In genomic region chr5:118929037-118929436, GRCm38 (mm10) we compare ENCODE assay signal across 15 mouse cellular contexts.
A peak's percentile ranks its signal among the peaks of the same experiment; 100 is the strongest.
DNase-seq lines count a peak whose midpoint lies in the region; ATAC-seq and TF ChIP-seq lines count a peak whose summit lies in the region.
"Had no signal": no experiment of that assay in that cellular context is flagged by ENCODE, and none has a peak within 500 bp of the region (broad histone marks: within the 10 kb centered on the region; RNA-seq: fewer than 3 reads in every experiment).

No protein-coding gene starts in this region.

- no peak overlapping the region for H3K4me2 ChIP-seq in kidney, postnatal 0 days (ENCODE audit: low read length)
- no peak overlapping the region for H3K4me2 ChIP-seq in kidney, embryonic 16.5 days (replicated peaks; ENCODE audit: low read depth, low read length)
- H3K4me2 ChIP-seq in stomach, postnatal 0 days (replicated peaks; ENCODE audit: low read depth) = no peak overlapping the region

- no peak overlapping the region for H3K27ac ChIP-seq in kidney, postnatal 0 days
- H3K27ac ChIP-seq in kidney, embryonic 16.5 days (ENCODE audit: low read length) = no peak overlapping the region
- no peak overlapping the region for H3K27ac ChIP-seq in stomach, postnatal 0 days (replicated peaks)

- TF ChIP-seq CTCF in kidney, postnatal 0 days (IDR thresholded peaks at IDR 0.05; ENCODE audit: low read depth) = peak; percentile 46; the same call in 1 of the 2 replicates
- peak; percentile 47 for TF ChIP-seq CTCF in stomach, postnatal 0 days (IDR thresholded peaks at IDR 0.05; ENCODE audit: low read depth)

- no peak overlapping the region for H3K9ac ChIP-seq in kidney, postnatal 0 days (ENCODE audit: low read depth, low read length)
- H3K9ac ChIP-seq in kidney, embryonic 16.5 days (replicated peaks; ENCODE audit: low read length) = no peak overlapping the region
- no peak overlapping the region for H3K9ac ChIP-seq in stomach, postnatal 0 days (ENCODE audit: low read length)
- H3K9ac ChIP-seq: forebrain, postnatal 0 days had no signal

- WGBS in kidney, postnatal 0 days = 94% methylated on average over 4 of the region's 4 CpGs
- WGBS in kidney, embryonic 16.5 days = 95% methylated on average over 4 of the region's 4 CpGs
- WGBS in stomach, postnatal 0 days = 98% methylated on average over 4 of the region's 4 CpGs

- no peaks in the 10 kb centered on the region for H3K4me1 ChIP-seq in kidney, postnatal 0 days (replicated peaks; ENCODE audit: insufficient read depth, low read length)
- peaks cover 8% of the 10 kb centered on the region; the same call in 1 of the 2 replicates for H3K4me1 ChIP-seq in kidney, embryonic 16.5 days (ENCODE audit: insufficient read depth, low read length)
- no peaks in the 10 kb centered on the region for H3K4me1 ChIP-seq in stomach, postnatal 0 days (replicated peaks; ENCODE audit: control insufficient read depth, insufficient read depth)

- H3K27me3 ChIP-seq in kidney, postnatal 0 days (ENCODE audit: insufficient read depth, low read length) = no peaks in the 10 kb centered on the region
- H3K27me3 ChIP-seq in kidney, embryonic 16.5 days (ENCODE audit: insufficient read depth, low read length) = peaks cover 20% of the 10 kb centered on the region; the same call in 1 of the 2 replicates
- no peaks in the 10 kb centered on the region for H3K27me3 ChIP-seq in stomach, postnatal 0 days (ENCODE audit: control insufficient read depth, insufficient read depth, low read length)

- DNase-seq in adrenal gland, postnatal 10 days = peak; percentile 27
- no peak for DNase-seq in adrenal gland, postnatal 4 days (ENCODE audit: low spot score in 2 of 2)
- DNase-seq in kidney, postnatal 0 days (ENCODE audit: low spot score) = no peak
- peak; percentile 22 for DNase-seq in lung, postnatal 10 days
- no peak for DNase-seq in lung, postnatal 4 days
- no peak for DNase-seq in stomach, postnatal 0 days (ENCODE audit: low spot score)
- no peak for DNase-seq in embryo, embryonic 9.5 days (ENCODE audit: extremely low spot score)
- DNase-seq: forebrain, postnatal 0 days; gastrocnemius, postnatal 10 days; heart, postnatal 36 days; kidney, postnatal 10 days; midbrain, embryonic 14.5 days; right cerebral cortex, adult 18-20 months; thymus, adult 18-20 months had no signal

- ATAC-seq in kidney, postnatal 0 days (replicated peaks; ENCODE audit: low FRiP score, low read depth) = no peak
- no peak for ATAC-seq in kidney, embryonic 16.5 days (ENCODE audit: low FRiP score, low TSS enrichment)
- ATAC-seq in stomach, postnatal 0 days (ENCODE audit: low FRiP score, low TSS enrichment) = no peak
- ATAC-seq: forebrain, postnatal 0 days had no signal

- H3K36me3 ChIP-seq in kidney, postnatal 0 days (ENCODE audit: insufficient read depth, low read length) = no peaks in the 10 kb centered on the region
- H3K36me3 ChIP-seq in kidney, embryonic 16.5 days (ENCODE audit: insufficient read depth, low read length) = no peaks in the 10 kb centered on the region
- no peaks in the 10 kb centered on the region for H3K36me3 ChIP-seq in stomach, postnatal 0 days (ENCODE audit: control insufficient read depth, insufficient read depth, low read length)

- no peak for TF ChIP-seq EP300 in stomach, postnatal 0 days (optimal IDR thresholded peaks at IDR 0.05)

- H3K4me3 ChIP-seq in kidney, postnatal 0 days (replicated peaks; ENCODE audit: low read depth, low read length) = no peak overlapping the region
- H3K4me3 ChIP-seq in kidney, embryonic 16.5 days (ENCODE audit: low read length) = no peak overlapping the region
- H3K4me3 ChIP-seq in stomach, postnatal 0 days (ENCODE audit: low read depth, low read length) = no peak overlapping the region

- no peaks in the 10 kb centered on the region for H3K9me3 ChIP-seq in kidney, postnatal 0 days (replicated peaks; ENCODE audit: low read length)
- 0 out of 2 replicates have a peak, but pooled peaks cover 5% of the 10 kb centered on the region for H3K9me3 ChIP-seq in kidney, embryonic 16.5 days (ENCODE audit: low read length)
- H3K9me3 ChIP-seq in stomach, postnatal 0 days (ENCODE audit: control insufficient read depth, low read length) = no peaks in the 10 kb centered on the region

Comparison
In these comparisons a context has a peak if more than half of its experiments do, and no peak if none do; other contexts are left out.
1. DNase-seq: peak in adrenal gland, postnatal 10 days (single experiment) and lung, postnatal 10 days (single experiment); none in adrenal gland, postnatal 4 days (0 of 2), kidney, postnatal 0 days (single experiment), lung, postnatal 4 days (0 of 2), stomach, postnatal 0 days (single experiment) and embryo, embryonic 9.5 days (single experiment).